Mouse (Mus musculus) cortical plate, adult 2 months (tissue): ENCODE data around the gene Klre1. TPM values are rescaled to one million over a fixed set of nuclear protein-coding genes. Genes with fewer than 3 reads are reported as not detected.

Experiments used
- H3K27ac ChIP-seq: fragments of 200-500 bp; 2 replicates; pipeline ENCODE4 v1.5.1; 2012; ENCODE audit warnings: low read length, control low read depth, inconsistent platforms; ENCODE audit not compliant: insufficient read depth
- H3K4me1 ChIP-seq: fragments of 200-500 bp; 2 replicates; pipeline ENCODE4 v1.6.1; 2011; ENCODE audit warnings: low read length; ENCODE audit not compliant: control insufficient read depth, insufficient read depth
- H3K4me3 ChIP-seq: fragments of 200-500 bp; 2 replicates; pipeline ENCODE4 v1.5.1; 2011; ENCODE audit warnings: mild to moderate bottlenecking, low read length, control low read depth; ENCODE audit not compliant: insufficient read depth
- CTCF ChIP-seq: fragments of 200-500 bp; IDR thresholded peaks from 2 replicates; pipeline ENCODE4 v1.5.1; 2011; ENCODE audit warnings: mild to moderate bottlenecking, control low read depth, low read length; ENCODE audit not compliant: insufficient read depth; ENCODE audit errors: extremely low read depth
- POLR2A ChIP-seq: fragments of 200-500 bp; IDR thresholded peaks from 2 replicates; pipeline ENCODE4 v1.6.1; 2011; ENCODE audit warnings: mild to moderate bottlenecking, low read length, control low read depth; ENCODE audit not compliant: insufficient read depth; ENCODE audit errors: extremely low read depth
- polyA plus RNA-seq: library from polyadenylated mRNA; depleted of rRNA; stranded (reverse); fragments of >200 nt; gene quantifications from 2 replicates; pipeline ENCODE4 v1.2.3, GENCODE M21; 2012

The Klre1 gene
- polyA plus RNA-seq, 1 experiment, result 0.08 TPM

DNA sequence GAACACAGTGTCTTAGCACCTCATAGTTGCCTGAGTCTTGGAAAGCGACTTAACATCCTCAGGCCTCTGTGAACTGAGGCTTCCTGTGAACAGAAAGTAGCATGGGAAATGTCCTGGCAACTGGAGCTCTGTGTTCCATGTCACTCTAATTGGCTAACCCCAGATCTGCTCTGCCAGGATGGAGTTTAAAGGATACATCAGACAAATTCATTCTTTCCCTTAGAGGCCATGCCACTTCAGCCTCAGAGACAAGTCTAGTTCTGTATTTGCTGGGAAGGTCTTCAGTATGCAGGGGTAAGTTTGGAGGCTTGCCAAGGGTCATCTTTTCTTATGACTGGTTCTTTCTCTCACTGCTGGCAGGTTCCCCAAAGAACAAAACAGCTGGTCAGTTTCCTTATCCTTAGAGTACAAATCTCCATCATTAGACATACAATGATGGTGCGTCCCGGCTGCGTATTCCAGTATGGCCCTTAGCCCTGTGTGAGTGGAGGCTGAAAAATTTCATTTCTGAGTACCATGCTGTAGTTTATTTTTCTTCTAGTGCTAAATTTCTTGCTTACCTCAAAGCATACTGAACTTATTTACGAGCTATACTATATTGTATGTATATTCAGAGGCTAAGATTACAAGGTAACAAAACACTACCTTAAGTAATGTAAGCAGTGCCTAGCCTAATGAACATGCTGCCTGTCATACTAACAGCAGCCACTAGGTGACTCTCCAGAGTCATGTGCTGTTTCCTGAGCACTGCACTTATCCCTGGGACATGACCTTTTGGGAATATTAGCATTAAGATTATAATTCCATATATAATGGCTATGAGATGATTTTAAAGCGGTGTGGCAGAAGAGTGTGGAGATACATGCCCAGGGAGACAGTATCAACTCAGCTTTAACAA lies 33.7 kb upstream of the Klre1 start:
- no peak overlapping the region for H3K4me3 ChIP-seq
- H3K4me1 ChIP-seq, result no peaks in the 10 kb centered on the region; the same call in 1 of the 2 replicates
- TF ChIP-seq POLR2A, result peak; percentile 6; the same call in 1 of the 2 replicates
- peak; percentile 90 for TF ChIP-seq CTCF
- no peak overlapping the region for H3K27ac ChIP-seq

DNA sequence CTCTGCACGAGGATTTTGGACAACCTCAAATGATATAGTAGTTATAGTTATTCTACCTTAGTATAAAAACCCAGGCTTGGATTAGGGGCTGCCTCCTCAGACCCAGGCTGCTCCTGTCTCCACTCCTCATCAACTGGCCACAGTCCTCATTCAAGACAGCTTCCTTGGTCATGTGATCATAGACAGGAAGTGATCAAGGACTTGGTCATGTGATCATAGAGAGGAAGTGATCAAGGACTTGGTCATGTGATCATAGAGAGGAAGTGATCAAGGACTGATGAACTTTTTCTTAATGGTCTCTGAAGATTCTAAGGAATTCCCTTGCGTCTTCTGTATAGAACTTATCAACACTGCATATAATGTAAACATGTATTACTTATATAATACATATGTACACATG lies 30.4 kb upstream of the Klre1 start:
- TF ChIP-seq POLR2A (no peak), CTCF (no peak)
- Histone ChIP-seq H3K27ac (no peak overlapping the region), H3K4me1 (no peaks in the 10 kb centered on the region; the same call in 1 of the 2 replicates)

DNA sequence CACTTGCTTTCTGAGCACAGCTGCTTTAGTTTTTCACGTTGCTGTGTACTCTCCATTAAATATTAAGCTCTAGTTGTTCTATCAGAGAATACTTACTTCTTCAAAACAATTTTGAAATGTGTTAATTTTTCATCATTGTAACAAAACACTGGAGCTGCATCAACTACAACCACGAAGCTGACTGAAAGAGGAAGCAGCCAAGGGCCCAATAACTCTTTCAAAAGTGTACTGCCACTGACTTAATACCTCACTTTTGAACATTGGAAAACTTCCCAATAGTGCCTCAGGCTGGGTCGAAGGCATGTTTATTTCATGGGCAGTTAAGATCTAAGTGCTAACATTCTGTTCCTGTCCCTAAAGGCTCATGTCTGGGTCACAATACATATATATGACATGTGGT lies 29.7 kb upstream of the Klre1 start:
- H3K27ac ChIP-seq, result no peak overlapping the region
- H3K4me3 ChIP-seq, result no peak overlapping the region
- TF ChIP-seq POLR2A, result no peak
- TF ChIP-seq CTCF, result no peak
- no peaks in the 10 kb centered on the region; the same call in 1 of the 2 replicates for H3K4me1 ChIP-seq

More for the DNA sequence above, 30.4 kb upstream of the Klre1 start:
- no peak overlapping the region for H3K4me3 ChIP-seq

GRCm38 (mm10) chr6:129557298-129558023 lies 20.2 kb upstream of the Klre1 start:
- no peak for TF ChIP-seq CTCF
- TF ChIP-seq POLR2A, result no peak

GRCm38 (mm10) chr6:129558946-129559640 lies 18.6 kb upstream of the Klre1 start:
- H3K4me1 ChIP-seq, result no peaks in the 10 kb centered on the region
- TF ChIP-seq POLR2A (no peak), CTCF (peak; percentile 97)
- H3K4me3 ChIP-seq, result no peak overlapping the region
- H3K27ac ChIP-seq, result no peak overlapping the region

More at GRCm38 (mm10) chr6:129557298-129558023, 20.2 kb upstream of the Klre1 start:
- no peak overlapping the region for H3K27ac ChIP-seq
- H3K4me3 ChIP-seq, result no peak overlapping the region
- no peaks in the 10 kb centered on the region for H3K4me1 ChIP-seq

- Histone ChIP-seq H3K27ac (no peak overlapping the region), H3K4me1 (no peaks in the 10 kb centered on the region), H3K4me3 (no peak overlapping the region)
- TF ChIP-seq POLR2A, result no peak
- no peak for TF ChIP-seq CTCF
Measured at GRCm38 (mm10) chr6:129559641-129560027, 18.1 kb upstream of the Klre1 start.

DNA sequence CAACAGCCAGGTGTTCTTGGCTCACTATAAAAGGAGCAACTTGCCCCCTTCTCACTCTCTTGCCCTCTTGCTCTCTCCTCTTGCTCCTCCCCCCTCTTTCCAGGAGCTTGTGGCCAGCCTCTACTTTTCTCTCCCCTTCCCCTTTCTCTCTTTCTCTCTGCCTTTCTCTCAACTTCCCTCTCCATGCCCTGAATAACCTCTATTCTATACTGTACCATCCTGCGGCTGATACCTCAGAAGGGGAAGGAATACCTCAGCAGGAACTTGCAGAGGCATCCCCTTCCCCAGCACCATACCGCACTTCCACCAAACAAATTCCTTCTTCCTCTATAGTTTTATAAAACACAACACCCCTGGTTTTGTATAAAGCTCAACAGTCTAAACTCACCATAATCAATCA lies 12.4 kb upstream of the Klre1 start:
- TF ChIP-seq CTCF (no peak), POLR2A (no peak)
- Histone ChIP-seq H3K27ac (no peak overlapping the region), H3K4me3 (no peak overlapping the region), H3K4me1 (no peaks in the 10 kb centered on the region)

DNA sequence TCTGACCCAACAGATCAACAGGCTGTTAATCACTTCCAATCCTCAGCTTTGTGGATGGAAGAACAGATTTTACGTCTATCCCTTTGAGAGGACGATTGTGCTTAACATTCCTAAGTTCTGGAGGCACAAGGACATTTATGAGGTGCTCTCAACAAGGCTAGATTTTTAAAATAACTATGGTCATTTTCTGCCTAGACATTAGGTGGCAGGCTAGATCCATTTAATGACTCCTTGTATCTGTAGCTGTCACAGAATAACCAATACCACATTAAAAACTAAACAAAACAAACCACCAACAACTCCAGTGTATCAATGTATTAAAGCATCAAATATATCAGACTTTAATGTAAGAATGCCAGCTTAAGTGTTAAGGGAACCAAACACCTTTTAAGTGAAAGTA lies 2.4 kb upstream of the Klre1 start:
- TF ChIP-seq POLR2A, result no peak
- TF ChIP-seq CTCF, result no peak
- H3K27ac ChIP-seq, result no peak overlapping the region
- H3K4me3 ChIP-seq, result no peak overlapping the region

DNA sequence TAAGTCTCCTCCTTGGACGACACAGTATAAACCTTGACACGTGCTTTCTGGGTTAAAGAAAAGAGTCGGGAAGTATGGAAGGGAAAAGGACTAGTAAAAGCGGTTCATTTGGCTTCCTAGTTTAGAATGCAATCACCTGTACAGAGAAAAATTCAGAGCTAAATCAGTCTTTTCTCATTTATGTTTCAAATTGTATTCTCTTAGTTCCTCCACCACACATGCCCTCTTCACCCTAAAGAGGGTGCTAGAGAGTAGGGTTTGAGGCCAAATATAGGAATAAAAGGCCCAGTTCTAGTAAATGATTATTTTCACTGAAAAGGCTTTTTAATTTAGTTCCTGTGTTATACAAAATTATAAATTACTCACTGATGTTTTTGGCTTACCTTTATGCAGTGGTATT lies 3.6 kb downstream of the Klre1 start:
- TF ChIP-seq POLR2A (no peak), CTCF (no peak)
- H3K27ac ChIP-seq, result no peak overlapping the region
- no peak overlapping the region for H3K4me3 ChIP-seq
- H3K4me1 ChIP-seq, result no peaks in the 10 kb centered on the region

More for the DNA sequence above, 2.4 kb upstream of the Klre1 start:
- H3K4me1 ChIP-seq, result no peaks in the 10 kb centered on the region
